In the genomic region with DNA sequence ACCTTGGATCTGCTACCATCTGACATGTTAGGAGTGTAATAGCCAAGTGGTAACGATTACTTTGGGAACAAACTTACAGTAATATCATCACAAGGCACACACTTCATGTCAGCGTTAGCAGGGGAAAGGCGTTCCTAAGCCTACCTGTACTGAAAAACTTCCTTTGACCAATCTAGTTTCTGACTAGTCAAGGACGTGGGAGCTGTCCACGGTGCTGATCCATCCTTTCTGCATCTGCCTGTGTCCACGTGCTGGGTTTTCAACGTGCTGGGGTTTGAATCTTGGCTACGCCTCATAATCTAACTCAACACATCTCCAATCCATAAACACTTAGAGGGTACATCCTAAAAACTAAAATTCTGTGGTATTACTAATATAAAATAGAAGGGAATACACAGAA, we compare ENCODE assay signal across 8 mouse cellular contexts. TPM values are rescaled to one million over a fixed set of nuclear protein-coding genes. Genes with fewer than 3 reads are reported as not detected.
DNase-seq lines count a peak whose midpoint lies in the region; ATAC-seq lines count a peak whose summit lies in the region.

No protein-coding gene starts in this region.

- no peak for ATAC-seq in cerebellum, adult (ENCODE audit: insufficient number of reproducible peaks, low FRiP score, low TSS enrichment)

- peak; percentile 44 for DNase-seq in gastrocnemius, postnatal 10 days
- DNase-seq in gastrocnemius, adult 18-20 months (ENCODE audit: low spot score): no peak
- peak; percentile 74 for DNase-seq in testis, postnatal 10 days (ENCODE audit: low spot score)
- no peak for DNase-seq in testis, postnatal 14 days (ENCODE audit: low spot score)
- DNase-seq in hindlimb bud, embryonic 11.5 days (ENCODE audit: extremely low spot score, low read depth, low spot score): peak; percentile 33
- DNase-seq in thymus, postnatal 25 days: peak; percentile 26
- DNase-seq in left cerebral cortex, postnatal 25 days (ENCODE audit: low spot score in 2 of 2): no peak

- intact Hi-C loops in left cerebral cortex, postnatal 25 days (cut with DNase I): no loop called here

RNA-seq across cellular contexts. Expression of gene Slc31a2, which starts 5.4 kb away (rescaled TPM):
- 1 to 10 TPM; 6.6 to 9.2 TPM for total RNA-seq in gastrocnemius, postnatal 10 days (2021)
- 1 to 10 TPM; 5.3 to 6.2 TPM for total RNA-seq in gastrocnemius, adult 18-20 months (2021)
- total RNA-seq in left cerebral cortex, postnatal 25 days (2021): 1 to 10 TPM; 7.6 to 8.2 TPM

RNA-seq across cellular contexts. Expression of gene Zfp37, which starts 26.1 kb away (rescaled TPM):
- 1 to 10 TPM; 3.0 to 3.3 TPM for total RNA-seq in gastrocnemius, postnatal 10 days (2021)
- 1 to 10 TPM in 1 of 2 experiments, under 1 TPM in 1; 0.82 to 1.3 TPM for total RNA-seq in gastrocnemius, adult 18-20 months (2021)
- total RNA-seq in left cerebral cortex, postnatal 25 days (2021): 10 to 100 TPM; 20.2 to 20.5 TPM

Comparison
In these comparisons a context has a peak if more than half of its experiments do, and no peak if none do; other contexts are left out.
1. DNase-seq: peak in gastrocnemius, postnatal 10 days (single experiment), testis, postnatal 10 days (single experiment), hindlimb bud, embryonic 11.5 days (single experiment) and thymus, postnatal 25 days (single experiment); none in gastrocnemius, adult 18-20 months (single experiment), testis, postnatal 14 days (single experiment) and left cerebral cortex, postnatal 25 days (0 of 2).
2. RNA of gene Zfp37, which starts 26.1 kb away (total RNA-seq): 20.2 to 20.5 TPM in left cerebral cortex, postnatal 25 days; 3.0 to 3.3 TPM in gastrocnemius, postnatal 10 days and 0.82 to 1.3 TPM in gastrocnemius, adult 18-20 months; every median in the first group is over 4 times any median in the second.